Mouse (Mus musculus) E14TG2a.4 (cell line): ENCODE results near the gene Cdk6.

Experiments used
- H3K27me3 ChIP-seq: 2 replicates; pipeline ENCODE4 v1.6.1; 2014; ENCODE audit warnings: low read length, control low read depth; ENCODE audit not compliant: insufficient read depth
- H3K36me3 ChIP-seq: 2 replicates; pipeline ENCODE4 v1.6.1; 2014; ENCODE audit warnings: low read length, control low read depth; ENCODE audit not compliant: insufficient read depth
- H3K4me1 ChIP-seq: replicated peaks from 2 replicates; pipeline ENCODE4 v1.6.1; 2014; ENCODE audit warnings: low read depth, low read length, control low read depth
- H3K4me3 ChIP-seq: replicated peaks from 2 replicates; pipeline ENCODE4 v1.5.1; 2014; ENCODE audit warnings: mild to moderate bottlenecking, low read length
- H3K9me3 ChIP-seq: 2 replicates; pipeline ENCODE4 v1.6.1; 2014; ENCODE audit warnings: low read length, control low read depth
- CTCF ChIP-seq: conservative IDR thresholded peaks from 2 replicates; pipeline ENCODE4 v1.5.1; 2014; ENCODE audit warnings: low read length
- NANOG ChIP-seq: IDR thresholded peaks from 2 replicates; pipeline ENCODE4 v1.6.1; 2014; ENCODE audit warnings: borderline replicate concordance, low read length, mixed read lengths
- POU5F1 ChIP-seq: IDR thresholded peaks from 2 replicates; pipeline ENCODE4 v1.6.1; 2014; ENCODE audit warnings: low read length, borderline replicate concordance

The Cdk6 gene

GRCm38 (mm10) chr5:3512584-3512983, 171.3 kb downstream of the Cdk6 start:
- H3K4me1 ChIP-seq, result peaks cover 7% of the 10 kb centered on the region
- H3K4me3 ChIP-seq, result no peak overlapping the region
- H3K9me3 ChIP-seq, result no peaks in the 10 kb centered on the region
- H3K36me3 ChIP-seq, result peaks cover 27% of the 10 kb centered on the region
- no peaks in the 10 kb centered on the region for H3K27me3 ChIP-seq
- TF ChIP-seq POU5F1 (no peak), CTCF (peak; percentile 15; the same call in 1 of the 2 replicates), NANOG (no peak)

- TF ChIP-seq POU5F1, result no peak
- no peak for TF ChIP-seq CTCF
- TF ChIP-seq NANOG, result no peak
- H3K36me3 ChIP-seq, result peaks cover 48% of the 10 kb centered on the region
- H3K9me3 ChIP-seq, result no peaks in the 10 kb centered on the region
- peaks cover 7% of the 10 kb centered on the region for H3K4me1 ChIP-seq
- no peak overlapping the region for H3K4me3 ChIP-seq
- no peaks in the 10 kb centered on the region for H3K27me3 ChIP-seq
Observed at GRCm38 (mm10) chr5:3514901-3515311, 173.6 kb downstream of the Cdk6 start.

DNA sequence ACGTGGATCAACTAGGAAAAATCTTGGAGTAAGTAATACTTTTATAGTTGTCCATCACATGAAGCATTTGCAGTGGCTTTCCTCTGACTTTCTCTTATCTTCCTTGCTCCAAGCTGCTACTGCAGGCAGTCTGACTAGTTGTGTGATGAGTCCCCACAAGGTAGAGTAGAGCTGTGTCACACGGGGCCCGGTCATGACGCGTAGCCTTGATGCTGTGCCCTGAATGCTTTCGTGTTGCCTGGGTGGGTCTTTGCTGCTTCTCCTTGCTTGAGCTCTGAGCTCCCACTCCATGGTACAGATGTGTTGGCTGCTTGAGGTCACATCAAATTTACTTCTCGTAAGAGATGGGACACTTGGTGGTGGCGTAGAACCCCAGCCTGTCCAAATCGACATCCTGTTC, 174.2 kb downstream of the Cdk6 start:
- no peak for TF ChIP-seq CTCF
- TF ChIP-seq NANOG, result no peak
- no peak for TF ChIP-seq POU5F1
- Histone ChIP-seq H3K4me3 (no peak overlapping the region), H3K9me3 (no peaks in the 10 kb centered on the region), H3K27me3 (no peaks in the 10 kb centered on the region), H3K36me3 (peaks cover 54% of the 10 kb centered on the region), H3K4me1 (peaks cover 7% of the 10 kb centered on the region)

DNA sequence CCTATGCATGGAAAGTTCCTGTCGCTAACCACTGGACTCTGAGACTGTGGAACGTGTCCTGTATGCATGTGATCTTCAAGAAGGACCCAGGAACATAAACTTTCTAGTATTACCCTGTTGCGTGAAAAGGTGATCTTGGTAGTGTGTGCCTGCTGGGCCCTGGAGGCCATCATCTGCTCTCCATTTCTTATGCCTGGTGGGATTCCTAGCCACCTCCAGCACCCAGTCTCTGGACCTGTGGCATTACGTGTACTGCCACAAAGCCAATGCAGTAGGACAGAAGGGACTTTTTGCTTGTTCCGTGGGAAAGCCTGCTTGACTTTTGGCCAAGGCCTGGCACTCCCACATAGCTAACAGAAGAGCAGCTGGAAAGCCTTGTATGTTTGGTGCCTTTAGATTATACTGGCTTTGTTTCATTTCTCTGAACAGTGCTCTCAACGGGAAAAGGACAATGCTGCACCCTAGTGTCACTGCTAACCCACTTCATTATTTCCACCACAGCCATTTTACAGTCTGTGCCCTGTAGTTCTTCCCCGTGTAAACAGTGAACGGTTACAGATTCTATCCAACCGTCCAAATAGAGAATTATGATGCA, 175.3 kb downstream of the Cdk6 start:
- Histone ChIP-seq H3K4me3 (no peak overlapping the region), H3K4me1 (peaks cover 8% of the 10 kb centered on the region), H3K9me3 (no peaks in the 10 kb centered on the region), H3K36me3 (peaks cover 65% of the 10 kb centered on the region), H3K27me3 (no peaks in the 10 kb centered on the region)
- TF ChIP-seq CTCF (0 out of 2 replicates have a peak, but pooled peaks have one; percentile 4), POU5F1 (no peak)

DNA sequence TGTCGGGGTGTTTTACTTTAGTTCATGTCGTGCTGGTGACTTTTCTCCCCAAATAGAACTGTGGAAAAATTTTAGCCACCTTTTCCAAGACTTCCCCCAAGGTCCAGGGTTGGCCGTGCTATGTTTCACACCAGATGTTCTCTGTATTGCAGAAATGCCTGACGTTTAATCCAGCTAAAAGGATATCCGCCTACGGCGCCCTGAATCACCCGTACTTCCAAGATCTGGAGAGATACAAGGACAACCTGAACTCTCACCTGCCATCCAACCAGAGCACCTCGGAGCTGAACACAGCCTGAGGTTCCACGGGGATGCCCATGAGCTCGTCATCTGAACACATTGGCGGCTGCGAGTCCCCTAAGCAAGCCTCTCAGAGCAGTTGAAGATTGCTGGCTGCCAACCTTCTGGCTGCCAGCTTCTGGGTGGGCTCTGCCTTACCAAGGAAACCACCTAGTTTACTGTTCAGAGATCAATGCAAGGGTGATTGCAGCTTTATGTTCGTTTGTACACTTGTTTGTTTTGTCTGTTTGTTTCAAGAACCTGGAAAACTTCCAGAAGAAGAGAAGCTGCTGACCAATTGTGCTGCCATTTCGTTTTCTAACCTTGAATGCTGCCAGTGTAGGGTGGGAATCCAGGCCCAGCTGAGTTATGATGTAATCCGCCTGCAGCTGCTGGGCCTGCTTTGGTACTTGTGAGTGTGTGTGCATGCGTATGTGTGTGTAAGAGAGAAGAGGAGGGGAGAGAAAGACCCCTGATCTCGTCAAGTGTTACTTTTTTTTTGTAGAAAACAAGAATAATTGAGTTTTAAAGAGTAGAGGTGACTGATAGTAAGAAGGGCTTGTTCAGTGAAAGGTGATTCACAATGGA, 179.4 kb downstream of the Cdk6 start:
- Histone ChIP-seq H3K36me3 (peaks cover 90% of the 10 kb centered on the region), H3K9me3 (no peaks in the 10 kb centered on the region), H3K27me3 (no peaks in the 10 kb centered on the region), H3K4me3 (no peak overlapping the region), H3K4me1 (peaks cover 14% of the 10 kb centered on the region)
- TF ChIP-seq POU5F1, result no peak
- TF ChIP-seq NANOG, result no peak
- TF ChIP-seq CTCF, result no peak

DNA sequence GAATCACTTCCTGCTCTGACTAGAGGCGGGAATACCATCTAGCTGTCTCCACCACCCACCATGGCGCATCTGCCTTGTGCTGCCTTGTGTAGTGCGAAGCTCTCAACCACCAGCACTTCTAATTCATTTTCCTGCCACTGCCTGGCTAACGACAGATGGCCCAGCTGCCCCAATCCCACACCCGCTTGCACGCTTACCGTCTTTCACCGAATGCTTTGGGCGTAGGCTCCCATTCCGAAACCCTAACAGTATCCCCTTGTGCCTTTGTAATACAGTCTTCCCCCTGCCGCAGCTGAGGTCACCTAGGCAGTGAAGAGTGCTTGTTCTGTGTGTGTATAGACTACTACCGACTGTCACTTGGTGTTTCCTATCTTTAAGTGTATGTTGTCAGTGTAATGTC, 180.5 kb downstream of the Cdk6 start:
- no peak overlapping the region for H3K4me3 ChIP-seq
- H3K36me3 ChIP-seq, result peaks cover 83% of the 10 kb centered on the region
- no peaks in the 10 kb centered on the region for H3K27me3 ChIP-seq
- TF ChIP-seq POU5F1, result no peak
- TF ChIP-seq CTCF, result no peak
- no peak for TF ChIP-seq NANOG
- no peaks in the 10 kb centered on the region for H3K9me3 ChIP-seq
- peaks cover 14% of the 10 kb centered on the region for H3K4me1 ChIP-seq

GRCm38 (mm10) chr5:3522826-3523225, 181.5 kb downstream of the Cdk6 start:
- no peak overlapping the region for H3K4me3 ChIP-seq
- H3K27me3 ChIP-seq, result no peaks in the 10 kb centered on the region
- peaks cover 24% of the 10 kb centered on the region for H3K4me1 ChIP-seq
- H3K9me3 ChIP-seq, result no peaks in the 10 kb centered on the region
- TF ChIP-seq POU5F1, result no peak
- no peak for TF ChIP-seq CTCF
- no peak for TF ChIP-seq NANOG
- peaks cover 75% of the 10 kb centered on the region for H3K36me3 ChIP-seq

DNA sequence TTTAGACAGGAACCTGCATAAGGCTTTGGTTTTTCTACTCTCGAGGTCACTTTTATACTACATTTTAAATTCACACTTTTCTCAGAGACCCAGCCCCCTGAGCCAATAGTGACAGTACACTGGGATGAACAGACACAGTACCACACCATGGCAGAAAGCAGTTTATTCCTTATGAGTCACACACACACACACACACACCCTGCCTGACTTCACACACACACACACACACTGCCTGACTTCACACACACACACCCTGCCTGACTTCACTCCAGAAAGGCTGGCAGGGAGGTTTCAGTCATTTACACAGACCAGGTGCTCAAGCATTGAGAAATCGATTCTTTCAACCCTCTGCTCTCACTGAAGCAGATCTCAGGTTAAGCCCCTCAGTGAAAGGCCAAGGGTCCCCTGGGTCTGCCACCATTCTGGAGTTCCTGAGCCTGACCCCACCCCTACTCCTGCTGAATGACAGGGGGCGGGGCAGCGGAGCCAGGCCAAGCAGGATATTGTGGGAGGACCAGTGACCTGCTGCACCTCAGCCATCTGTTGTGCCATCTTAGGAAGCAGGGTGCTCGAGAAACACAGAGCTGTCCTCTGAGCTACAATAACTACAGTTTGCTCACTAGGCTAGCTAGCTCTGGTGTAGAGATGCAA, 185.9 kb downstream of the Cdk6 start:
- Histone ChIP-seq H3K4me1 (peaks cover 17% of the 10 kb centered on the region), H3K36me3 (peaks cover 35% of the 10 kb centered on the region), H3K4me3 (no peak overlapping the region), H3K27me3 (no peaks in the 10 kb centered on the region), H3K9me3 (no peaks in the 10 kb centered on the region)
- TF ChIP-seq CTCF, result no peak
- TF ChIP-seq POU5F1, result no peak
- TF ChIP-seq NANOG, result no peak
